Mouse (Mus musculus) megakaryocyte progenitor cell, adult 5-6 weeks (primary cell): Measurements from ENCODE around the gene Tex21. TPM values are rescaled to one million over a fixed set of nuclear protein-coding genes. Genes with fewer than 3 reads are reported as not detected.
"Not testable (repeated sequence)": the region's sequence is repeated elsewhere in the genome, so short reads cannot be mapped to it uniquely, and the experiment has no call there.

ENCODE experiments used
- ATAC-seq: replicated peaks from 2 replicates; pipeline ENCODE4 v1.8.0; 2016; ENCODE audit warnings: mild to moderate bottlenecking, moderate TSS enrichment, inconsistent platforms; ENCODE audit not compliant: poor library complexity
- total RNA-seq, 2 experiments: library from RNA; stranded (forward) in 1 of 2; stranded (reverse) in 1 of 2; fragments of 157-497, 149-512 nt in 1 of 2; fragments of 200-1000 nt in 1 of 2; gene quantifications; 2 replicates each; pipeline versions ENCODE4 v1.2.3 to v1.2.4; 2015 to 2017

Gene Tex21
- total RNA-seq, 2 experiments from 2014 or later = not detected

DNA sequence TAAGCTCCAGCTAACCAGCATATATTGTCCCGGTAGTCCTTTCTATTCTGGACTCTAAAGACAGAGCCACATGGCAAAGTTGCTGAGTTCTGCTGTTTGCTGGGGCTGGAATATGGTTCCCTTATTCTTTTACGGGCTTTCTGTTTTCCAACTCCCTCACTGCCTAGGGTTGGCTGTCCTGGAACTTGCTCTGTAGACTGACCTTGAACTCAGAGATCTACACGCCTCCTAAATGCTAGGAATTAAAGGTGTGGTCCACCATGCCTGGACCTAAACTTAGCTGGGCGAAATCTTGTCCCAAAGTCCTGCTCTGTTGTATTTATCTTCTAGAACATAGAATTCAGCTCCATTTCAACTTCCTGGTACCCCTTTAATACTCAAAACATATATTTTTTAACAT, 15.0 kb upstream of the Tex21 start:
- no peak for ATAC-seq

DNA sequence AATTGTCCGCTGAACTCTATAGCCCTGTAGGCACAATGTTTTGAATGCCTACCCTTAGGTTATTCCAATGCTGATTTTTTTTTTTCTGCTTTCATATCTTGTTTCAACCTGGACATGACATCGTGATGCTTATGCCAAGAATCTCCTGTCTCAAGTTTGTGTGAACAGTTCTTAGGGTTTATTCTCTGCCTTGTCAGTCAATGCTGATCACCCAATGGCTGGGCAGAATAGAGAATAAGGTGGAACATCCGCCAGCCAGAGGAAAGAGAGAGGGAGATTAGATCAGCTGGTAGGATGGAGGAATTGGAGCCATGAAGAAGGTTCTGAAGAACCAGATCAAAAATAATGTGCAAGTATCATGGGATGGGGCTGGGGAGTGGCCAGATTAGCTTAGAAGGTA, 14.1 kb upstream of the Tex21 start:
- no peak for ATAC-seq

- no peak for ATAC-seq
Observed at GRCm38 (mm10) chr12:76256114-76256843, 9.7 kb upstream of the Tex21 start.

DNA sequence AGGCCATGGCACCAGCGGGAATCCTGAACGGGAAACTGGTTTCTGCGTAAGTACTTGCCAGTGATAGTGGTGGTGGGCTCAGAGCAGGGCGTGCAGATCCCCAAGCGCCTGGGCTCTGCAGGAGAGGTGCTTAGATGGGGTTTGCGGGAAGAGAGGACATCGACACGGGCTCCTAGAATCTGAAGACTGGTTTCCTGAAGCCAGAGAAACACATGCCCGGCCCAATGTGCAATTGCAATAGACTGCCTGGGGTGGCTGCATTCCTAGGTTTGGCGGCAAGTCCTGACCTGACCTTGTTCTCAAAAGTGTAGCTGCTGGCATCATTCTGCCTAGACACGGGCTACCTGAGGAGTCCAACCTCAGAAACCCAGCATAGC, 8.9 kb upstream of the Tex21 start:
- peak; percentile 11; the same call in 1 of the 2 replicates for ATAC-seq

DNA sequence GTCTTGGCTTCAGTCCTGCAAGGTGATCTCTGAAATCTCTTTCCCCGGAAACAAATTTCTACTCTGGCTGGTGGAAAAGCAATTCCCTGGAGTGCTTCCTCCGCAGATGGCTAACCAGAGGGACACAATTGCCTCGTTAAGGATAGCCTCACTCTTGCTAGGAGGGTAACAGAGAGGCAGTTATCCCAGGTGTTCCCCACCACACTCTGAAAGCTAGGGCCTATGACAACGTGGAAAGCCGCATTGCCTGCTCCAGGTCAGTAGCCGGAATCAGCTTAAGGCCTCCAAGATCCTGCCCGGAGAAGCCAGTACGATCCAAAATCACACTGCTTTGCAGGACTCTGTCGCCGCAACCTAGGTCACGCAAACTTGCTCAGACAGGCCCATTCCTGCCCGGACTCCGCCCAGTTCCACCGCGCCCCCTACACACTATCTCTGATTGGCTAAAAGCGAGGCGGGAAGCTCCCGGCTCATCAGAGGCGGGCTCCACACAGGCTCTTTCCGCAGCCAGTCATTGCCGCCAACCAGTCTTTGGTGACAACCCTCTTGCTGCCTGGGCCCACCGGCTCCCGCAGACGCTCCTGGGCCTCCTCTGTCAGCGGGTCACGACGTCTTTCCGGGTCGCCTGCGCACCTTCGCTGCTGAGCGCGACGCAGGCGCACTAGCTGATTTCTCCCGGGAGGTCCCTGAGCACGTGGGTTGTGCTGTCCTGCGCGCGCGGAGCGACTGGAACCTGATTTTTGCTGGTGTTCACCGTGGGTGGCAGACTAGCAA, 8.4 kb upstream of the Tex21 start, which contains the start of gene Mthfd1:
Gene Mthfd1 (plus strand): TSS at position 574 of the 774 bp plus-strand sequence.
- peak; percentile 95 for ATAC-seq

GRCm38 (mm10) chr12:76253991-76254390, 7.4 kb upstream of the Tex21 start:
- ATAC-seq = no peak

DNA sequence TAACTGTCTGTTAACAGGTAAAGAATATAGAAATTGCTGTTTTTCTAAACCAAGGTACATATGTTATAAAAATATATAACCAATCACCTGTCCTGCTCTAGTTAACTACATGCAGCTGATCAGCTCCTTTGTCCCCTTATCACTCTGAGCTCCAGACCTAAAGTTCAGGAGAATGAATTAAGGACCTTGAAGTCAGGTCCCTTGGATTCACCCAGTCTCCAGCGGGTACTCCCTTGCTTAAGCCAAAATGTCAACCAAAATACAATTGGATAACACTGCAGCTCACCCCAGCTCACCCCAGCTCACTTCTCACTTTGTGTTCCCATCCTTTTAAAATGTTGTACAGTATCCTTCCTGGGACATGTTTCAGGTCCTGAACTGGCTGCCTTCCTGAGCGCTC, 7.0 kb upstream of the Tex21 start:
- ATAC-seq = no peak

DNA sequence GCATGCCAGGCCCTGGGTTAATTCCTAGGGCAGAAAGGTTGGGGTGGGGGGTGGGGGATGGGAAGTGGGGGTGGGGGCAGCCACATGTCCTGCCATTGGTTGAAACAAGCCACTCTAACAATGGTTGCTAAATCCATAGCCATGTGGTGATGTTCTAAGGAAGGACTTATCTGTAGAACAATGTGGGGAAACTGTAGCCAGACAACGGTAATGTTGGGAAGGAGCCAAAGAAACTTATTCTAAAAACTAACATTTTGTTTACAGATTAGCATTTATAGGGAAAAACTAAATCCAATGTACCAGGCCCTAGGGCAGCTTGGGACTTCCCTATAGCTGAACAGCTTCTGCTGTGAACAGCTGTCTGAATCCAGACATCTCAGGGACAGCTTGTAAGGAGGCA, 6.5 kb upstream of the Tex21 start:
- ATAC-seq = no peak

DNA sequence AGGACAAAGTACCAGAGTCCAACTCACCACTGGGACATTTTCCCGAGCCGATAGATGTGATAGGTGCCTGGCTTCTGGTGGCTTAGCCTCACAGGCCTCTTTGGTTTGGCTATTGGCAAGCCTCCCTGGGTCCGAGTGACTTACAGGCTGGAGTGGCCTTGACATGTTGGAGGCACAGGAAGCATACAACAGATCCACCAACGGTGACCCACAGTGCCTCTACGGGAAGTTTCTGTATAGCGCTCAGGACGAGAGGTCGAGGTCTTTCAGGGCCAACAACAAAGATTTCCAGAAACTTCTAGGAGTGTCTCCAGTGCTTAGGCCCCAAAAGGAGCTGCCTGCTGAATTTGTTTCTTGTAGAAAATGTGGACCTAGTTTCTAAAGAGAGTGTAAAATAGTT, 1.6 kb downstream of the Tex21 start:
- ATAC-seq = no peak

- peak; percentile 27 for ATAC-seq
Observed at GRCm38 (mm10) chr12:76241833-76242232, 4.7 kb downstream of the Tex21 start.

DNA sequence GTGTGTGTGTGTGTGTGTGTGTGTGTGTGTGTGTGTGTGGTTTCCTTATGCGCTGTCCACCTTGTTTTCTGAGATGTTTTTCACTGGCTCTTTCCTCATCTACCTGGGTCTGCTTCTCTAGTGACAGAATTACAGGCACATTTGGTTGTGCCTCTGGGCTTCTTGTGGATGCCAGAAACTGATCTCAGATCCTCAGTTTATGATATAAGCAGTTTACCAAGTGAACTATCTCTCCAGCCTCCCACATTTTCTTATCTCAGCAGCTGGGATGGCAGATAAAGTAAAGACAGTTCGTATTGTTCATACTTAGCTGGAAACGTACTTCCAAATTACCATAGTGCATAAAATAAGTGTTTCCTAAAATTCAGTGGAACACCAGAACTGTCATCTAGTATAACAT, 5.5 kb downstream of the Tex21 start:
- ATAC-seq = peak; percentile 49

- ATAC-seq = peak; percentile 22
Observed at GRCm38 (mm10) chr12:76240670-76241069, 5.9 kb downstream of the Tex21 start.

DNA sequence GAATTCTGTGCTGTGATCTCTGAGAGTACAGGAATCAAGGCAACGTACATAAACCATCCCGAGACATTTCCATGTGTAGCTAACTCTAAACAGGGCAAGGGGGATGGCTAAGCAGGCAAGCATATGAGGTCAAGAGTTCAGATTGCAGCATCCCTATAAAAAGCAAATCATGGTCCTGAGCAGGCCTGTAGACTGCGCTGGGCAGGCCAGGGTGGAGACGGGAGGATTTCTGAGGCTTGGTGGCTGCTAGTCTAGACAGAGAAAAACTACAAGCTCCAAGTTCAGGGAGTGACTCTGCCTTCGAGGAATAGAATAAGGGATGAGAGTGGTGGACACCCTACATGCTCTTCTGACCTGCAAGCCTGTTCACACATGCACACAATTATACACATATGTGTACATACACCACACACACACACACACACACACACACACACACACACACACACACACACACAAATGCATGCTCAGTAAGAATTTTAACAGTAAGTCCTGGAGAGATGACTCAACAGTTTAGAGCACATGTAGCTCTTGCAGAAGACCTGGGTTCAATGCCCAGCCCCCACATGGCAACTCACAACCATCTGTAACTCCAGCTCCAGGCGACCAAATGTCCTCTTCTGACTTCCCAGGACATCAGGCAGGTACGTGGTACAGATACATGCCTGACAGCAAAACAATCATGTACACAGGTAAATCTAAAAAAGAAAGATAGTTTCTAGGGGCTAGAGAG, 6.5 kb downstream of the Tex21 start:
- no peak for ATAC-seq

GRCm38 (mm10) chr12:76239145-76239838, 7.3 kb downstream of the Tex21 start:
- ATAC-seq = no peak; the same call in 1 of the 2 replicates

GRCm38 (mm10) chr12:76235253-76235652, 11.3 kb downstream of the Tex21 start:
- no peak for ATAC-seq

DNA sequence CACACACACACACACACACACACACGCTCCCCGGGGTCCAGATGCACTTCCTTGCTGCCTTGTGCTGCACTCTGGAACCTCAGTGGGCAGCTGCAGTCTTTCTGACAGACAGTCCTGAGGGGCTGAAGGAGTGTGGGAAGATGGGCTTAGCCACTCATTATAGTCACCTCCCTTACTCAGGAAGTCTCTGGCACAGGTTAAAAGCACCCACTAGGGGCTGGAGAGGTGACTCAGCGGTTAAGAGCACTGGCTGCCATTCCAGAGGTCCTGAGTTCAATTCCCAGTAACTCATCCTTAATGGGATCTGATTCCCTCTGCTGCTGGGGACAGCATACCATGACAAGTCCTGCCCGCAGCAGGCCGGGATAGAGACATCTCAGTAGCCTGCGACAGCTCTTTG, 15.9 kb downstream of the Tex21 start:
- no peak for ATAC-seq

DNA sequence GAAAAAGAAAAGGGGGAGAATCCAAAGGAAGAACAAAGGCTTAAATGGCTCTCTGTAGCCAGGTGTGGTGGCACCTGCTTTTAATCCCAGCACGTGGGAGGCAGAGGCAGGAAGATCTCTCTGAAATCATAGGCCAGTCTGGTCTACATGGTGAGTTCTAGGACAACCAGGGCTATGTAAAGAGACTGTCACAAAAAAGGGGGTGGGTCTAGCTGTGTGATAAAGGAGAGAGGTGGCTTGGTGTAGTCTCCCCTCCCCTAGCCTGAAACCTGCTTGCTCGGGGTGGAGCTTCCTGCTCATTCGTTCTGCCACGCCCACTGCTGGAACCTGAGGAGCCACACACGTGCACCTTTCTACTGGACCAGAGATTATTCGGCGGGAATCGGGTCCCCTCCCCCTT, 24.4 kb downstream of the Tex21 start:
- ATAC-seq = not testable (repeated sequence)

- no peak for ATAC-seq
Observed at GRCm38 (mm10) chr12:76216716-76217115, 29.8 kb downstream of the Tex21 start.

GRCm38 (mm10) chr12:76215121-76215520, 31.4 kb downstream of the Tex21 start:
- ATAC-seq = no peak

GRCm38 (mm10) chr12:76209429-76209974, 37.0 kb downstream of the Tex21 start:
- no peak for ATAC-seq

GRCm38 (mm10) chr12:76200326-76200725, 46.2 kb downstream of the Tex21 start:
- no peak for ATAC-seq
